Mouse (Mus musculus): Measurements from ENCODE around the gene Cep295. TPM values are rescaled to one million over a fixed set of nuclear protein-coding genes. Genes with fewer than 3 reads are reported as not detected.
"Not testable (repeated sequence)": the region's sequence is repeated elsewhere in the genome, so short reads cannot be mapped to it uniquely, and the experiment has no call there.

Cep295 gene
- 12.1 and 13.7 TPM in 2 replicates for polyA plus RNA-seq (2012; rRNA removed)

DNA sequence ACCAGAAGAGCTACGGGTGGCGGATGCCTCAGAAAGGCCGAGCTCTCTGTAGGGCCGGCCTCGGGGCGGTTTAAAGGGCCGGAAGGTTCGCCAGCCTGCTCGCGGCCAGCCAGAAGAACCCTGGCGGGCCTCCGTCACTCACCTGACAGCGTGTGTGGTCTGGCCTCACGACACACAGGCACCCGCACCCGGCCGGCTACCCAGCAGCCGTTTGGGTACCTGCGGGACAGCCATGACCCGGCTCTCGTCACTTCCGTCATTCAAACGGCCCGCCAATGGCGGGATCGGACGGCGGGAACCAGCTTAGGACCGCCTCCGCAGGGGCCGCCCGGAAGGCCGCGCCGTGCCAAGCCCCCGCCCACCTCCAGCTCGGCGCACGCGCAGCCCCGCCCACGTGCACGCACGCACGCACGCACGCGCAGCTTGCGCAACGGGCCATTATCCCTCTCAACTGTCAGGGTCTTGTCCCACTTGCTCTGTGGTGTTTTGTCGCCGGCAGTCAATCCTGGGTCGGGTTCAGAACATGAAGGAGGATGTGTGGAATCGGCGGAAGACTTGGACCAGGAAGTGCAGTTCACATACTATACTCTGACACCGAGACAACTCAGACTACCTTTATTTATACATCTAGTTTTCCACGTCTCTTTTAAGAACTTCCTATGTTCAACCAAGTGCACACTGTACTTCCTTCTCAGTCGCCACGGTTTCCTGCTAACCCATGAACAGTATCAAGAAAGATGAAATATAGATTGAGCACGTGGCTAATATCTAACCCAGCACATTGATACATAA, at the start of gene Cep295:
Gene Cep295, minus strand, starts transcription at position 305 of the 792 bp plus-strand sequence.
- peak; percentile 95 for DNase-seq (ENCODE audit: low spot score)

- no peak for DNase-seq (ENCODE audit: low spot score)
These were observed 40.0 kb upstream of the Cep295 start for GRCm38 (mm10) chr9:15397591-15397990.

DNA sequence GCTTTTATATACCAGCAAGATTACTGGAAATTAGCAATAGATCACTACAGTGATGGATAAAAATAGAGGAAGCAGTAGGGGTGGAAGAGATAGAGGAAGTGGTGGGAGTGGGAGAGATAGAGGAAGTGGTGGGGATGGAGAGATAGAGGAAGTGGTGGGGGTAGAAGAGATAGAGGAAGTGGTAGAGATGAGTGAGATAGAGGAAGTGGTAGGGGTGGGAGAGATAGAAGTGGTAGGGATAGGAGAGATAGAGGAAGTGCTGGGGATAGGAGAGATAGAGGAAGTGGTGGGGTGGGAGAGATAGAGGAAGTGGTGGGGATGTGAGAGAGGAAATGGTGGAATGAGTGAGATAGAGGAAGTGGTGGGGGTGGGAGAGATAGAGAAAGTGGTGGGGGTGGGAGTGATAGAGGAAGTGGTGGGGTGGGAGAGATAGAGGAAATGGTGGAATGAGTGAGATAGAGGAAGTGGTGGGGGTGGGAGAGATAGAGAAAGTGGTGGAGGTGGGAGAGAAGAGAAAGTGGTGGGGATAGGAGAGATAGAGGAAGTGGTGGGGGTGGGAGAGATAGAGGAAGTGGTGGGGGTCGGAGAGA, 37.9 kb upstream of the Cep295 start:
- no peak for DNase-seq (ENCODE audit: low spot score)

GRCm38 (mm10) chr9:15387075-15387643, 29.6 kb upstream of the Cep295 start:
- no peak for DNase-seq (ENCODE audit: low spot score)

GRCm38 (mm10) chr9:15384266-15384665, 26.7 kb upstream of the Cep295 start:
- DNase-seq (ENCODE audit: low spot score), result no peak

- DNase-seq (ENCODE audit: low spot score), result no peak
These were observed 8.7 kb upstream of the Cep295 start for GRCm38 (mm10) chr9:15366260-15366659.

GRCm38 (mm10) chr9:15365856-15366255, 8.3 kb upstream of the Cep295 start:
- no peak for DNase-seq (ENCODE audit: low spot score)

DNA sequence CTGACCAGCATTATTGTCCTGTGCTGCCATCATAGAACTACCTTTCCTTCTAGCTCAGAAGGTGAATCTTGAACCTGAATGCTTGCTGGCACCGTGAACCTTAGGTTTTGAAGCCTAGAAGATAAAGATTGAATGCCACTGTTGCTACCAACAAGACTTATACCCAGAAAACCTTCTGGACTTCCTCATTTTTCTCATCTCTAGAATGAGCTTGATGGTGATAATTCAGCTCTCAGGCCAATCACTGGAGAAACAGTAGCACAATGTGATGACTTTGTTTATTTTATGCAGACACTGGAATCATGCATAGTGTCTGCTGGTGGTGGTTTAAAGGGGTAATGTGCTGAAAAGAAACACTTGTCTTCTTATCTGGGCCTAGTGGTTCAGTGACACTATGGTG, 7.3 kb upstream of the Cep295 start:
- DNase-seq (ENCODE audit: low spot score), result no peak

DNA sequence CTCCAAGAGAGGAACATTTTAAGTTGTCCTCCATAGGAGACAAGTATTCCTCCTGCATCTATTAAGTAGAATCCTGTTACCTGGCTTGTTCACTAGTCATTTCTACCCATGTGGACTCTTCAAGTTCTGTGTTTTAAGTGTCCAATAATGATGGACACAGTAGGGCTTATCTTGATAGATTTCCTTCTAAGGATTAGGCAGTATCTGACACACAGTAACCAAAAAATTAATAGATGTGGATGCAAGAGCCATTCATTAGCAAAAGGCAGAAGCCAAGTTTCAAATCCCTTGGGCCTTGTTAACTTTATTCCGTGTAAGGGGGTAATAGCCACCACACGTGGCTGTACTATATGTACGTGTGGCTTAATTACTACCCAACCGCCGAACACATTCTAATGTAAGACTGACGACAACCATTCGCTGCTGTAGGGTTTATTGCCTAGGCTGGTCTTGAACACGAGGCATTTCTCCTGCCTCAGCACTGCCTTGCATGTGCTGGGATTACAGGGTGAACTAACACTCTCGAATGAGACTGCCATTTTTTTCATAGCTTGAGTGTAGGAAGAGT, 588 bp downstream of the Cep295 start:
- no peak for DNase-seq (ENCODE audit: low spot score)

- no peak for DNase-seq (ENCODE audit: low spot score)
These were observed 7.7 kb downstream of the Cep295 start for GRCm38 (mm10) chr9:15349925-15350324.

DNA sequence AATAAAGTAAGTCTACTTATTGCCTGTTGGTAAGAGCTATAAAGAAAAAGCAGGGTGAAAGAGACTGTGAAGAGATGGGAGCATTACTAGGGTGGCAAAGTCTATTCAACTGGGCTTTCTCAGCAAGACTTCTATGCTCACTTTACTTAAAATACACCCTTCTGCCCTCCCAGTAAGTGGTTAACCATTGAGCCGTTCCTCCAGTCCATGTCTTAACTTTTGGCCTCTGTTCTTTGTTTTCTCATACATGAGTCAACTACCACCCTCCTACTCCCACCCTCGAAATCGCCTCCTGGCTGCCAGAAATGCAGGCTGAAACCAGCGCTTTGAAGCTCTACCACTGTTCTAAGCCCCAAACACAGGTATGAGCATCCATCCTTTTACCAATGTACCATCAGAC, 19.8 kb downstream of the Cep295 start:
- DNase-seq (ENCODE audit: low spot score), result no peak

- no peak for DNase-seq (ENCODE audit: low spot score)
These were observed 39.3 kb downstream of the Cep295 start for GRCm38 (mm10) chr9:15318170-15318742.

- no peak for DNase-seq (ENCODE audit: low spot score)
These were observed 40.1 kb downstream of the Cep295 start for GRCm38 (mm10) chr9:15317223-15318169.

DNA sequence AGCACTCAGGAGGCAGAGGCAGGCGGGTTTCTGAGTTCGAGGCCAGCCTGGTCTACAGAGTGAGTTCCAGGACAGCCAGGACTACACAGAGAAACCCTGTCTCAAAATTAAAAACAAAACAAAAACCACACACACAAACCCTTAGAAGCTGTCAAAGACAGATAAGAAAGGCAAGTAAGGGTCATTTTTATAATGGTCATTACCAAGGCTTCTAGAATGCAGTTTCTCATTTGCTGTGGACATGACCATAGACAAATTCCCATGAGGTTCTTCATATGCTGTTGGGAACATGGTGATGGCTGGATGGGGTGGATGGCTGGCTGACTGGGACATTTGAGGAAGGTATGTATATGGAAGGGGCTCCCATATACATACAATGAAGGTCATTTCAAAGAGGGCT, 41.3 kb downstream of the Cep295 start:
- not testable (repeated sequence) for DNase-seq (ENCODE audit: low spot score)

DNA sequence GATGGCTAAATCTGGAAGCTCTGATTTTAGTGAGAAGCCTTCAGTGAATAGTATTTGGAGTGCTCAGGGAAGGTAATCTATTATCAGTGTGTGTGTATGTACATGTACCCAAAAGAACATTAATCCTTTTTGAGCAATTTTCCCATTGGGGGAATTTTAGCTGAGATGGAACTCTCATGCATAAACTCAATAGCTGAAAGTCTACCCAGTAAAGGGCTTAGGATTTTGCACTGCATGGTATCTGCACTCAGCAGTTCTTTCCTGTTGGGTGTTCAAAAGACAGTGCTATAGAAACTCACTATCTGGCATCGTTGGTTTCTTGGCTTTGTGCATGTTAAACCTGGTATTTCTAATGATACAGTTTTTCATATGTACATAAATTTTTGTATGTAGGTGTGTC, 43.0 kb downstream of the Cep295 start:
- DNase-seq (ENCODE audit: low spot score), result no peak

DNA sequence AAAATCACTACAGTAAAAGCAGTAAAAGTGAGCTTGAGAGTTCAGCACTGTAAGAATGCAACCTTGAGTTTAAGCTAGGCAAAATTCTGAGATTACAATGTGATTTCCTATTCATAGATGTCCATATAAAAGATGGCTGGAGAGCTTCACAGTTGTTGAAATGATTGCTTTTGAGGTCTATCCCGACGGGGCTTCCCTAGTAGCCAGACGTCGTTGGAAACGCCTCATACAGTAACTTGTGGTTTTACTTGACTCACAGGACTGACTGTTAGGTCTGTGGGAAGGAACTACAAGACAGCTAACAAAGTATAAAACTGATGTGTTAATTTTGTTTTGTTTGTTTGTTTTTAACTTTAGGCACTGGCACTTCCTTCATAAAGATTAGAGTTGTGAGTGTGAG, 44.0 kb downstream of the Cep295 start:
- no peak for DNase-seq (ENCODE audit: low spot score)

- DNase-seq (ENCODE audit: low spot score), result no peak
These were observed 45.4 kb downstream of the Cep295 start for GRCm38 (mm10) chr9:15312054-15312735.

GRCm38 (mm10) chr9:15310179-15310578, 47.4 kb downstream of the Cep295 start:
- DNase-seq (ENCODE audit: low spot score), result no peak

- DNase-seq (ENCODE audit: low spot score), result no peak
These were observed 48.2 kb downstream of the Cep295 start for GRCm38 (mm10) chr9:15309425-15309824.

DNA sequence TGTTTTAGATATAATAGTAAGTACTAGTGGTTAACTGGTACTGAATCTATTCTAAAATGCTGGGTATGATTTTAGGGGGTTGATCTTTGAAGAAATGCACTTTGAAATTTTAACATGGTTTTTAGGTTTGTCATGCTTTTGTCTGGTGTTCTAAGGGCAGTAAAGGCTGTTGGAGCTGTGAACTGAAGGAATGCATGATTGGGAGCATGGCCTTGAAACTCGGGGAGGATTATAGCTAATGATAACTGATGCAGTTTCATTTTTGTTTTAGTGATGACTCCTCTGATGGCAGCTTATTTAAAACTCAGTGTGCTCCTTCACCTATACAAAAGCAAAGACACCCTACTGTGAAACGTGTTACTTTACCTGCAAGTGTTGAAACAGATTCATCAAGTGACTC, 49.3 kb downstream of the Cep295 start:
- no peak for DNase-seq (ENCODE audit: low spot score)

DNA sequence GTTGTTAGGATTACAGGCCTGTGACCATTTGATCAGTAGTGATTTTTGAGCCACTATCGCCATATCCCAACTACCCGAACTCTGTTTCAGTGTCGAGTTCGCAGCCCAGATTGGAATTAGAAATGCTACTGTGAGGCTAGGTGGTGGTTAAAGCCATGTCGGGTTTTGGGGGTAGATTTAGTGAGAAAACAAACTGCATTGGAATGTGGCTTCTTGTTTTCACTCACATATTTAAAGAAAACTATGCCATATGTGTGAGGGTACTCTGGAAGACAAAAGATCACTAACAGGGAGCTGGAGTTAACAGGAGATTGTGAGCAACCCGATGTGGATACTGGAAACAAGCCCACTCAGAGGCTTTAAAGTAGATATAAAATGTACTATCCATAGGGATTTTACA, 50.3 kb downstream of the Cep295 start:
- no peak for DNase-seq (ENCODE audit: low spot score)
